Mouse (Mus musculus) CH12F3 (cell line): ENCODE data around the gene Pea15a.

ENCODE experiments used
- in situ Hi-C: fragments of 300-500 bp; cut with MboI; formaldehyde crosslinking; loops from 2 replicates; pipeline ENCODE4 v1.14.3; 2020; ENCODE audit warnings: low sequenced_read_pairs

Pea15a gene

GRCm38 (mm10) chr1:172180881-172181280, 25.7 kb downstream of the Pea15a start:
- in situ Hi-C loops, result no loop called here

DNA sequence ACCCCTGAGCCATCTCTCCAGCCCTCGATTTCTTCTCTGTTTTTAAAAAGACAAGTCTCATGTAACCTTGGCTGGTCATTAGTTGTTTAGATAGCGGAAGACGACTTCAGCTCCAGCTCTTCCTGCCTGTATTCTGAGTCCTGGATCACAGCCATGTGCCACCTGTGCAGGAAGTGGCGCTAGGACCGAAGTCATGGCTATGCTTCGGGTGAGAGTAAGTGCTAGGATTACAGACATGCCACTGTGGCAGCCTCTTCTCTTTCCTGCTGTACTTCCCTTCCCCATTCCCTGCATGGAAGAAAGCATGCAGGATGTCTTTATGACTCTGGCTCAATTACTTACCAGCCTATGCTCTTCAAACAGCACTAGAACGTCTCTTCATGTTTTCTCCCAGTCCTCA, 27.5 kb downstream of the Pea15a start:
- in situ Hi-C loops, result no loop called here

- in situ Hi-C loops, result no loop called here
These were observed 28.8 kb downstream of the Pea15a start for GRCm38 (mm10) chr1:172177791-172178190.

- in situ Hi-C loops, result no loop called here
These were observed 33.4 kb downstream of the Pea15a start for GRCm38 (mm10) chr1:172173181-172173580.

GRCm38 (mm10) chr1:172172381-172172780, 34.2 kb downstream of the Pea15a start:
- in situ Hi-C loops, result no loop called here

DNA sequence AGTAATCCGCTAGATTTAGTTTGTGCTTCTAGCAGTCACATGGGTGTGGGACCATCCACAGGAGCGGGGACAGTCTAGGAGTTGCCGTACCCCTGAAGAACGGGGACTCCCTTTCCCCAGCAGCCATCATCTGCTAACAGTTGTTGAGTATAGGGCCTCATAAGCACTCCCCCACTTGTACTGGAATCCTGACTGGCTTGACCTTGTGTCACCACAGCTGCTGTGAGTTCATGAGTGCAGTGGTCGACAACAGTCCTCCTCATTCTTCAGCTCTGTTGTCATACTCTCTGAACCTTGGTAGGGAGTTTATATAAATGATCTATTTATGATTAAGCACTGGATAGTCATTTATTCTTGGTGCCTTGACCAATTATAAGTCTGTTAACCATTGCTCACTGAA, 36.8 kb downstream of the Pea15a start:
- in situ Hi-C loops, result no loop called here

GRCm38 (mm10) chr1:172167911-172168310, 38.7 kb downstream of the Pea15a start:
- in situ Hi-C loops, result no loop called here

DNA sequence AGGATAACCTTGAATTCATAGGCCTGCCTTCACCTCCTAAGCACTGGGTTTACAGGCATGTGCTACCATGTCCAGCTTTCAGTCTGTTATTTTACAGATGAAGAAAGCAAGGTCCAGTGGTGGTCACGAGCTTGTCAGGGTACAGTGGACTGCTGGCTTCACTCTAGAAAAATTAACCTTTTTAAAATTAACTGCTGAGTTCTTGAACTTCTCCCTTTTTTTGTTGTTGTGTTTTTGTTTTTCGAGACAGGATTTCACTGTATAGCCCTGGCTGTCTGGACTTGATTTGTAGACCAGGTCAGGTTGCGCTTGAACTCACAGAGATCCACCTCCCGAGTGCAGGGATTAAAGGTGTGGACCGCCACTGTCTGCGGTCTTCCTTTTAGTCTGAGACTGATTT, 43.6 kb downstream of the Pea15a start:
- in situ Hi-C loops, result no loop called here

GRCm38 (mm10) chr1:172162009-172162408, 44.6 kb downstream of the Pea15a start:
- in situ Hi-C loops, result no loop called here

DNA sequence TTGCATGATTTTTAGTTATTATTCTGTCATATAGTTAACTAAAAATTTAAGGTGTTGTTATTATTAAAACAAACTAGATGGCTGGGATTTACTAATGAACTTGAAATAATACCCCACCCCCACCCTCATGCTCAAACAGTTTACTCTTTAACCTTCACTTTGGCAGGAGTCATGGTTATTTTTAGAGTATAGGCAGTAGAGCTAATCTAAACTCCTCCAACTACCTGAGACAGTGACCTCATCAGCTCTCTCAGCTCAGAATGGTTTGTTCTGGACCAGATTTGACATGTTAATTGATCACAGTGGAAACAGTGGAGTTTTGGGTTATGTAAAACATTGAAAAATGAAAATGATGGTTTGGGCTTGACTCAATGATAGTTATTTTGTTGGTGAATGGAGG, 46.1 kb downstream of the Pea15a start:
- in situ Hi-C loops, result no loop called here

- in situ Hi-C loops, result no loop called here
These were observed 46.6 kb downstream of the Pea15a start for GRCm38 (mm10) chr1:172159970-172160369.

DNA sequence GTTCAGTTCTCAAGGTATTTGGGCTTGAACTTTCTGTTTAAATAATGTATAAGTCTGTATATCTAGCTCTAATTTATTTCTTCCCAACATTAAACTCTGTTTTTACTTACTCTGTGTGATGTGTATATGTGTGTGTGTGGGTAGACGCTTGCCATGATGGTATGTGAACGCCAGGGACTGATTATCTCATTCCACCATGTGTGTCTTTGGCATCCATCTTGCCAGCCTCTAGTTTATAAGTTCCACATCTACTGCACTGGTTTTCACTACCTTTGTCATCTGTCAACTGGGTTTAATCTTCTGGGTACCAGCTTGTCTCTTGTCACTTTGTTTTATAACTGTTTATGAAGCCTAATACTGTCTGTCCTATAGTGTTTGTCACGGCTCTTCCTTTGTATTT, 51.1 kb downstream of the Pea15a start:
- in situ Hi-C loops, result no loop called here

DNA sequence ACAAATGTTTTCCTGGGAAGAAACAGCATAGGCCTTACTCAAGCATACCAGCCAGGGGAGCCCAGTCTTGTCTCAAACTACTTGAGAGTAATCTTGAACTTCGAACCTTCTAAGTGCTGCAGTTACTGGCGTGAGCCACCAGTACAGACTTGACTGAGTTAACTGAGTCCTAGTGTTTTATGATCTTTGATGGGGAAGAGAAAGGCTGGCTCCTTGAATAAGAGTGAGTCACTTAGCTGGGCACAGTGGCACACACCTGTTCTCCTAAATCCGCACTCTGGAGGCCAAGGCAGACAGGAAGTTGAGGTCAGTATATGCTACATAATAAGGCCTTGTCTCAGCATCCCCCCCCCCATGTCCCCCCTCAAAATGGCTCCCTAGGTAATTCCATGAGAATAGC, 52.1 kb downstream of the Pea15a start:
- in situ Hi-C loops, result no loop called here

GRCm38 (mm10) chr1:172148955-172149815, 57.4 kb downstream of the Pea15a start:
- in situ Hi-C loops, result no loop called here

DNA sequence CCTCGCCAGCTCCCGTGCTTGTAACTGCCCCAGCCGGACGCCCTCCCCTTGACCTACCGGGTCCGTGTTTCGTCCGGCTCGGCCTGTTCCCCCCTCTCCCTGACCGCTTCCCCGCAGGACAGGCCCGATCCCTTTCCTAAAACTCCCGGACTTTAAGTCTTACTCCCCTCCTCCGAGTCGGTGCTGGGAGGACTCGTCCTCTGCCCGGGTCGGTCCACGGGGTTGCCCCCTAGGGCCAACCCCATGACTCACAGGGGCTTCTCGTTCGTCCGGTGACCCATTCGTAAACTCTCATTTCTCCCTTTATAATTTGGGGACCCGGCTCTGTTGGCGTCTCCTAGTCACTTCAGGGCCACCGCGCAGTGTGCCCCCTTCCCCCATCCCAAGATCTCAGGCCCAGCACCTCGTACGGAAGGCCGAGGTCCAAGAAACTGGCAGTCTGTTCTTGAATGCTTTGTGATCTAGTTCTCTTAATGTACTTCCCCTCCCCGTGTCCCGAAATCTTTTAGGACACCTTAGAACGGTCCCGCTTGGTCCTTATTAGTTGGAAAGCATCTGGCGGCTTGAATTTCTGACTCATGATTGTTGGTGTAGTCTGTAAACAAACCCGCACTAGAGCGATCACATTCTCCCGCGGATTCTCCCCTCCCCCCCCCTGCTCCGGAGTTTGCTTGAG, 58.2 kb downstream of the Pea15a start:
- in situ Hi-C loops, result no loop called here

DNA sequence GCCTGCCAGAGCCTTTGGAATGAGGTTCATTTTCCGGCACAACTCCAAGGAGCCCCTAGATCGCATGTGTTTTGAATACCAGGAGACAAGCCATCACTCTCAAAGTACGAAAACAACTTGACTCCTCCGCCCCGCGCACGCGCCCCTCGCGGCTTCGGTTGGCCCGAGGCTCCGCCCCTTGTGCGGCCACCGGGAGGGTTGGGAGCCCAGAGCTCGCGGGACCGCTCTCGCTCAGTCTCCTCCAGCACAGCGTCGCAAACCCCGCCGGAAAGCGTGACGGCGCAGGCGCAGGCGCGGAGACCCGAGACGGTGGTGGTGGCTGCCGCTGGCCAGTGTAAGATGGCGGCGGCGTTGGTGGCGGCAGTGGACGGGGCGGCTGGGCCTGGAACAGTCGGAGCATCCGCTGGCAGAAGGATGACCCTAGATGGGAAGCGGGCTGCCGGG, 58.7 kb downstream of the Pea15a start, which contains the start of gene Dcaf8:
Gene Dcaf8 (plus strand): TSS at position 250 of the 444 bp plus-strand sequence.
- in situ Hi-C loops, result no loop called here
